Mouse (Mus musculus) spleen, adult 2 months (tissue): ENCODE results near the gene Agap1. TPM values are rescaled to one million over a fixed set of nuclear protein-coding genes. Genes with fewer than 3 reads are reported as not detected.

Experiments used
- DNase-seq, 2 experiments: peaks; one replicate each; pipeline versions ENCODE4 v3.0.0 to v3.0.0-alpha.2; 2012 to 2021; ENCODE audit warnings: low spot score in 2 of 2, low read depth in 1 of 2
- H3K27ac ChIP-seq: fragments of 200-500 bp; 2 replicates; pipeline ENCODE4 v1.5.1; 2012; ENCODE audit warnings: low read length, inconsistent platforms; ENCODE audit not compliant: insufficient read depth
- H3K27me3 ChIP-seq: fragments of 200-500 bp; 2 replicates; pipeline ENCODE4 v1.6.1; 2012; ENCODE audit warnings: mild to moderate bottlenecking, moderate library complexity, low read length, inconsistent platforms; ENCODE audit not compliant: control insufficient read depth, insufficient read depth
- H3K36me3 ChIP-seq: fragments of 200-500 bp; 2 replicates; pipeline ENCODE4 v1.6.1; 2012; ENCODE audit warnings: mild to moderate bottlenecking, low read length, inconsistent platforms; ENCODE audit not compliant: control insufficient read depth, insufficient read depth
- H3K4me1 ChIP-seq: fragments of 200-500 bp; 2 replicates; pipeline ENCODE4 v1.6.1; 2011; ENCODE audit warnings: inconsistent platforms; ENCODE audit not compliant: control insufficient read depth, insufficient read depth, insufficient read length
- H3K4me3 ChIP-seq: fragments of 200-500 bp; 2 replicates; pipeline ENCODE4 v1.5.1; 2011; ENCODE audit warnings: mild to moderate bottlenecking, inconsistent platforms; ENCODE audit not compliant: insufficient read depth, insufficient read length; ENCODE audit errors: extremely low read depth
- CTCF ChIP-seq: fragments of 200-500 bp; IDR thresholded peaks from 2 replicates; pipeline ENCODE4 v1.5.1; 2011; ENCODE audit warnings: mild to moderate bottlenecking, inconsistent platforms; ENCODE audit not compliant: insufficient read depth, insufficient read length, insufficient replicate concordance; ENCODE audit errors: extremely low read depth
- POLR2A ChIP-seq: fragments of 200-500 bp; IDR thresholded peaks from 2 replicates; pipeline ENCODE4 v1.6.1; 2011; ENCODE audit warnings: low read depth, low read length, inconsistent platforms
- WGBS: fragments of 180-500 bp; shearing (Covaris S2); methylation state at CpG from one replicate; pipeline ENCODE4 v1.1.7; 2018; 5-methylcytosine and 5-hydroxymethylcytosine counted together
- polyA plus RNA-seq: library from polyadenylated mRNA; depleted of rRNA; stranded (reverse); fragments of >200 nt; gene quantifications from 2 replicates; pipeline ENCODE4 v1.2.3, GENCODE M21; 2012

Gene Agap1
- polyA plus RNA-seq, 1 experiment = 6.7 TPM

- 84% methylated on average over 9 of the region's 9 CpGs for WGBS
- Histone ChIP-seq H3K4me3 (no peak overlapping the region), H3K36me3 (no peaks in the 10 kb centered on the region), H3K27ac (no peak overlapping the region), H3K4me1 (no peaks in the 10 kb centered on the region), H3K27me3 (no peaks in the 10 kb centered on the region)
- no peak for DNase-seq
- TF ChIP-seq POLR2A (no peak), CTCF (no peak)
These were observed 389.5 kb downstream of the Agap1 start for GRCm38 (mm10) chr1:89844064-89844463.

DNA sequence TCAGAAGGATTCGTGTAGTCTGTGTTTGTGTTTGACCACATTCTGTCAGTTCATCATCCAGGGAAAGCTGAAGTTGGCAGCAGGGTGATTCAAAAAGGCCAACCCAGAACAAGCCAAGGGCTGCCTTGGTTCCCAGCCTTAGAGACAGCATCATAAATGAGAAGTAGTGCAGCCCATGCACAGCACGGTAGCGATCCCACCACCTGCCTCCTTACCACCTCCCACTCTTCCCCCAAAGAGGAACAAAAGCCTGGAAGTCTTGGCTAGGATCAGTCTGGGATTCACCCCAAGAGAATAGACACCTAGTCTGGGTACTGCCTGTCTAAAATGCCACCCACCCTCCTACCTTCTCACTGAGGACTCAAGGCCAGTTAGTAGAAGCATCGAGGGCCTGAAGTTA, 390.9 kb downstream of the Agap1 start:
- H3K36me3 ChIP-seq = no peaks in the 10 kb centered on the region
- TF ChIP-seq POLR2A (no peak), CTCF (no peak)

GRCm38 (mm10) chr1:89846148-89846547, 391.5 kb downstream of the Agap1 start:
- no peak overlapping the region for H3K27ac ChIP-seq
- WGBS = 94% methylated on average over 9 of the region's 9 CpGs
- no peak overlapping the region for H3K4me3 ChIP-seq
- TF ChIP-seq POLR2A (no peak), CTCF (no peak)
- no peaks in the 10 kb centered on the region for H3K36me3 ChIP-seq
- H3K4me1 ChIP-seq = no peaks in the 10 kb centered on the region
- DNase-seq = no peak
- no peaks in the 10 kb centered on the region for H3K27me3 ChIP-seq

More for the DNA sequence above, 390.9 kb downstream of the Agap1 start:
- 94% methylated on average over 4 of the region's 4 CpGs for WGBS
- no peak for DNase-seq
- H3K27ac ChIP-seq = no peak overlapping the region
- H3K4me3 ChIP-seq = no peak overlapping the region
- no peaks in the 10 kb centered on the region for H3K4me1 ChIP-seq
- no peaks in the 10 kb centered on the region for H3K27me3 ChIP-seq

GRCm38 (mm10) chr1:89848356-89849039, 393.9 kb downstream of the Agap1 start:
- WGBS = 91% methylated on average over 17 of the region's 17 CpGs
- Histone ChIP-seq H3K36me3 (no peaks in the 10 kb centered on the region), H3K4me3 (no peak overlapping the region), H3K4me1 (no peaks in the 10 kb centered on the region), H3K27ac (no peak overlapping the region), H3K27me3 (no peaks in the 10 kb centered on the region)
- DNase-seq = no peak
- TF ChIP-seq POLR2A = no peak
- TF ChIP-seq CTCF = no peak

DNA sequence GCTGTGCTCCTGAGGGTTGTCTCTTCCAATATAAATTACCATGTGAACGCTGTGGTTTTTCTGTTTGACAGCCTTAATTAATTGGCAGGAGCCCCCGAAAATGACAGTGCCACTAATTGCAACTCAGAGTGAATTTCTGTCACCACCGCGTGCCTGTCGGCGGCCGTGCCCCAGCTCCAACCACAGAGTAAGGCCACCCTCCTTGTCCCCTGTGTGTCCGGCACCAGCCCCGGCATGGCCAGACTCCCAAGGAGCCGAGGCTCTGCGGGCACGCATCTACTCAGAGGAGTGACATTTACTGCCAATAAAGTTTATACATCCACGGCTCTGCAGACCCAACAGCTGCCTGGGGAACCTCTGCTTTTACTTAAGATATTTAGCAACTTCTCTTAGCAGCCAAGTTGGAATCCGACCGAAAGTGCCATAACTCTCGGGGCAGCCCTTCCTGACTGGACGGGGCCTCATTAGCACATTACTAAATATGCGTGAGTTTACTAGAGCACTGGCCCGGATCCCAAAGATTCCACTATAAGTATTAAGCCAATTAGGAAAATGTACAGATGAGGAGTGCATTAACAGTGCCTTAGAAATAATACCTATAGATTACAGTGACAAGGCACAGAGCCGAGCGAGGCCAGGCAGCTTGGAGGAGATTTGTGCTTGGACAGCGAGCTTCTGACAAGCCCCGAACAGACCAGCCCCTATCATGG, 394.7 kb downstream of the Agap1 start:
- Histone ChIP-seq H3K36me3 (no peaks in the 10 kb centered on the region), H3K4me3 (no peak overlapping the region), H3K27me3 (no peaks in the 10 kb centered on the region), H3K27ac (no peak overlapping the region), H3K4me1 (no peaks in the 10 kb centered on the region)
- WGBS = 92% methylated on average over 23 of the region's 23 CpGs
- no peak for DNase-seq
- no peak for TF ChIP-seq CTCF
- TF ChIP-seq POLR2A = no peak

- H3K27me3 ChIP-seq = no peaks in the 10 kb centered on the region
- no peaks in the 10 kb centered on the region for H3K4me1 ChIP-seq
- H3K36me3 ChIP-seq = no peaks in the 10 kb centered on the region
- no peak for DNase-seq
- 94% methylated on average over 7 of the region's 7 CpGs for WGBS
- no peak overlapping the region for H3K27ac ChIP-seq
- no peak overlapping the region for H3K4me3 ChIP-seq
- no peak for TF ChIP-seq POLR2A
These were observed 395.2 kb downstream of the Agap1 start for GRCm38 (mm10) chr1:89849861-89850230.

DNA sequence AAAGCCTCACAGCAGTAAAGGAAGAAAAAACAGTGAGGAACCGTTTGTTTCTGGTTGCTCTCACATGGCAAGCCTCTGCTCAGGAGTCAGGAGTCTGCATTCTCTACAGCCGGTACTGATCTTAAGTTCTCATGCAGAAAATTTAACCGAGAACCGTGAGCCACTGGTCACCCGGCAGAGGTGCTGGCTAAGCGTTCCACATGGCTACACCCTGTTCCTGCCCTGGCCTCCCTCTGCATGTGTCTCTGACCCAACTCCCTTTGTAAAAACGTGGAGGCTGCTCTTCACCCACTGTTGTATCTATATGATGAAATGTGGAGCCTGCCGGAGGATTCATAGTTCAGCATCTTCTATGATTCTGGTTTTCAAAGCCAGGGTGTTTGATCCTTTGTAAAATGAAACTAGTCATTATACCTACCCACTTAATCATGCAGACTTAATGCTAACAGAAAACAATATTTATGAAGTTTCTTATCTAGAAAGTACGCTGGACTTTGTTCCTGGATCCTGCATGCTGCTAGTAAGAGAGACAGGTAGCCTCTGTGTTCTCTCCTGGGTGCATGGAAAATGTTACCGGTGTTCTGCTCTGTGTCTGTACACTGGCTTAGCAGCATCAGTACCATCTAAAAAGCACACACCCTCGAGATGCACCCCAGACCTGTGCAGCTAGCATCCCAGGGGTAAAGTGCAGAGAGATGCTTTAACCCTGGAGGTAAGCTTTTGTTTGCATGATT, 396.2 kb downstream of the Agap1 start:
- no peaks in the 10 kb centered on the region for H3K36me3 ChIP-seq
- no peaks in the 10 kb centered on the region for H3K4me1 ChIP-seq
- H3K4me3 ChIP-seq = no peak overlapping the region
- no peak overlapping the region for H3K27ac ChIP-seq
- no peaks in the 10 kb centered on the region for H3K27me3 ChIP-seq
- no peak for TF ChIP-seq POLR2A
- no peak for TF ChIP-seq CTCF
- 88% methylated on average over 11 of the region's 11 CpGs for WGBS
- DNase-seq = no peak
